Mouse (Mus musculus) lung, embryonic 14.5 days (tissue): ENCODE results near the gene Cyth4. TPM values are rescaled to one million over a fixed set of nuclear protein-coding genes. Genes with fewer than 3 reads are reported as not detected.

Source experiments
- ATAC-seq: fragments of 200-750 bp; cut with Nextera tagmentation; 2 replicates; pipeline ENCODE4 v1.8.0; 2017; ENCODE audit warnings: mild to moderate bottlenecking, moderate TSS enrichment, moderate library complexity; ENCODE audit not compliant: insufficient read depth
- DNase-seq: peaks from one replicate; pipeline ENCODE4 v3.0.0-alpha.2; 2015
- H3K27ac ChIP-seq: fragments of 300-500 bp; sonication (generic); 2 replicates; pipeline ENCODE4 v1.5.1; 2014; ENCODE audit warnings: low read depth, mild to moderate bottlenecking, moderate library complexity
- H3K27me3 ChIP-seq: fragments of 300-500 bp; sonication (generic); 2 replicates; pipeline ENCODE4 v1.6.1; 2014; ENCODE audit warnings: low read length, control low read depth; ENCODE audit not compliant: insufficient read depth
- H3K36me3 ChIP-seq: fragments of 300-500 bp; sonication (generic); 2 replicates; pipeline ENCODE4 v1.6.1; 2014; ENCODE audit warnings: control low read depth; ENCODE audit not compliant: insufficient read depth
- H3K4me1 ChIP-seq: fragments of 300-500 bp; sonication (generic); 2 replicates; pipeline ENCODE4 v1.6.1; 2014; ENCODE audit warnings: antibody characterized with exemption, control low read depth; ENCODE audit not compliant: insufficient read depth
- H3K4me2 ChIP-seq: fragments of 300-500 bp; sonication (generic); 2 replicates; pipeline ENCODE4 v1.6.1; 2014; ENCODE audit warnings: mild to moderate bottlenecking
- H3K4me3 ChIP-seq: fragments of 300-500 bp; sonication (generic); 2 replicates; pipeline ENCODE4 v1.5.1; 2014; ENCODE audit warnings: low read depth, low read length
- H3K9ac ChIP-seq: fragments of 300-500 bp; sonication (generic); 2 replicates; pipeline ENCODE4 v1.6.1; 2014
- H3K9me3 ChIP-seq: fragments of 300-500 bp; sonication (generic); 2 replicates; pipeline ENCODE4 v1.6.1; 2016; ENCODE audit warnings: low read depth, low read length, control low read depth
- CTCF ChIP-seq: IDR thresholded peaks from 2 replicates; pipeline ENCODE4 v1.5.1; 2016; ENCODE audit warnings: antibody characterized with exemption, low read depth
- WGBS: fragments of 180-500 bp; shearing (Covaris S2); extraction: QIAGEN DNeasy Blood & Tissue Kit; methylation state at CpG from one replicate; pipeline ENCODE4 v1.1.7; 2014; 5-methylcytosine and 5-hydroxymethylcytosine counted together
- polyA plus RNA-seq: library from polyadenylated mRNA; unstranded; fragments of >200 nt; fragmentation: Nextera tagmentation; extraction: Ambion mirVana; gene quantifications from 2 replicates; pipeline ENCODE4 v1.2.1, GENCODE M21; 2014

Cyth4 gene
- polyA plus RNA-seq, result 4.2 and 4.9 TPM in 2 replicates

- no peaks in the 10 kb centered on the region for H3K4me1 ChIP-seq
- TF ChIP-seq CTCF, result no peak
- no peak within 1 kb of the TSS for H3K27ac ChIP-seq
- ATAC-seq (no peak), DNase-seq (peak; percentile 30)
- 71% methylated on average over 7 of the region's 7 CpGs for WGBS
- no peaks in the 10 kb centered on the region for H3K36me3 ChIP-seq
- no peak within 1 kb of the TSS for H3K9ac ChIP-seq
- H3K4me2 ChIP-seq, result no peak within 1 kb of the TSS
- no peaks in the 10 kb centered on the region for H3K27me3 ChIP-seq
- no peak within 1 kb of the TSS for H3K4me3 ChIP-seq
- H3K9me3 ChIP-seq, result no peaks in the 10 kb centered on the region
Measured at GRCm38 (mm10) chr15:78596914-78597313, at the start of gene Cyth4. Cyth4 (plus strand) TSS chr15:78597047.

DNA sequence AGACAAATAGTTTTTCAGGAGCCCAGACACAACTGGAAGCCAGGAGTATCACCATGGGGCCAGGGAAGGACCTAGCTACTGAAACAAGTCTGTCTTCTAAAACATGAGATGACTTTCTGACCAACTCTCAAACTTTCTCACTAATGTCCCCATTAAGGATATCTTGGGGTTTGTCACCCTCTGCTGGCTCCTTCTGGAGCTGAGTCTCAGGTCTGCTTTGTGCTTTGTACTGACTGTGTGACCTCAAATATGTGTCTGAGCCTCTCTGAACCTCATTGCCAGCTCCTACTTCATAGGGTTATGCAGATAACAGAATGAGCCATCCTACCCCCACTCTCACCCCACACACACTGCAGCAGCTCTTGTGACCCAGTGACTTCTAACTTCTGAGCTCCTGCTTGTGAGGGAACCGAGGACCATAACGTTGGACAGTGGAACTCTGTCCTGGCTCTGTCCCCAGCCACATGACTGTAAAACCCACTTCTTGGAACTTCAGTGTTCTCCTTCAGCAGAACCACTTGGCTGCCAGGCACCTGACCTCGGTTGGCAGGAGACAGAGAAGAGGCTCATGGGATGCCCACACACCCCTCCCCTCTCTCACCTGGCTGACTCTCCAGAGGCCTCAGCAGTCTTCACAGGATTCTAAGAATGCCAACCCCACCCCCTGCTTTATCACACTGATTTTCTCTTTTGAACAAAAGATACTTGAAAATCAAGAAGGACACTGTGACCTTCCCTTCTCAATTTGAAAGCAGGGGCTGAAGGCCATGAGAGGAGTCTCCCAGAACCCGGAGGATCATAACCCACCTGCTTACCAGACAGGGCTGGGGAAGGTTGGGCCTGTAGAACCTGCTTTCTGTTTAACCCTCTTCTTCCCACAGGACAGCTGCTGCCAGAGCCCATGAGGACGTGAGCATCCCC, 49.2 kb upstream of the Cyth4 start:
- DNase-seq (peak; percentile 67), ATAC-seq (no peak)
- Histone ChIP-seq H3K4me2 (no peak overlapping the region), H3K36me3 (no peaks in the 10 kb centered on the region), H3K9ac (no peak overlapping the region), H3K9me3 (peaks cover 7% of the 10 kb centered on the region; the same call in 1 of the 2 replicates), H3K4me3 (no peak overlapping the region), H3K27me3 (no peaks in the 10 kb centered on the region), H3K4me1 (no peaks in the 10 kb centered on the region), H3K27ac (no peak overlapping the region)
- peak; percentile 60 for TF ChIP-seq CTCF
- whole genome bisulfite sequencing, result 31% methylated on average over 5 of the region's 5 CpGs

GRCm38 (mm10) chr15:78548336-78548665, 48.5 kb upstream of the Cyth4 start:
- 27% methylated on average over 3 of the region's 3 CpGs for WGBS
- no peak for ATAC-seq

DNA sequence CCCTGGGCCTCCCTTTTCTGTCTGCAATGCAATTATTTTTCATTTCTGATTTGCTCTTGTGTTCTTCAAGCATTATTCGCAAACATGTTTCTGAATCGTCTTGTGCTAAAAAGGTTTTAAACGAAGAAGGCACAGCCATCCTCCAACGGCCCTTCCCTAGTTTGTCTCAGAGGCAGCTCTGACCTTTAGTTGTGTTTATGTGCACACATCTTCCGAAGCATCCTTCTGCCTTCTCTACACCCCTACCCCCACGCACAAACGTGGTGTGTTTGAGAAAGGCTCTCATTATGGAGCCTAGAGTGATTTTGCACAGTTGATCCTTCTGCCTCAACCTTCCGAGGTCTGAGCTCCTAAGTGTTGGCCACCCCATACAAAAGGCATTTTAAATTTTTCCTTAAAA, 48.1 kb upstream of the Cyth4 start:
- H3K27ac ChIP-seq, result no peak overlapping the region
- no peak for ATAC-seq
- no peak for DNase-seq

More at GRCm38 (mm10) chr15:78548336-78548665, 48.5 kb upstream of the Cyth4 start:
- Histone ChIP-seq H3K9me3 (peaks cover 7% of the 10 kb centered on the region; the same call in 1 of the 2 replicates), H3K27ac (no peak overlapping the region), H3K36me3 (no peaks in the 10 kb centered on the region), H3K27me3 (no peaks in the 10 kb centered on the region), H3K4me2 (no peak overlapping the region), H3K9ac (no peak overlapping the region), H3K4me3 (no peak overlapping the region), H3K4me1 (no peaks in the 10 kb centered on the region)
- DNase-seq, result no peak
- no peak for TF ChIP-seq CTCF

GRCm38 (mm10) chr15:78549189-78549734, 47.6 kb upstream of the Cyth4 start:
- Histone ChIP-seq H3K9me3 (peaks cover 7% of the 10 kb centered on the region; the same call in 1 of the 2 replicates), H3K4me1 (no peaks in the 10 kb centered on the region), H3K4me3 (no peak overlapping the region), H3K36me3 (no peaks in the 10 kb centered on the region), H3K4me2 (no peak overlapping the region), H3K27ac (no peak overlapping the region), H3K9ac (no peak overlapping the region), H3K27me3 (no peaks in the 10 kb centered on the region)
- WGBS, result 62% methylated on average over 4 of the region's 4 CpGs
- no peak for TF ChIP-seq CTCF
- DNase-seq (no peak), ATAC-seq (no peak)

More for the DNA sequence above, 48.1 kb upstream of the Cyth4 start:
- no peak overlapping the region for H3K4me3 ChIP-seq
- H3K4me1 ChIP-seq, result no peaks in the 10 kb centered on the region
- no peak overlapping the region for H3K9ac ChIP-seq
- H3K4me2 ChIP-seq, result no peak overlapping the region
- H3K36me3 ChIP-seq, result no peaks in the 10 kb centered on the region
- H3K9me3 ChIP-seq, result peaks cover 7% of the 10 kb centered on the region; the same call in 1 of the 2 replicates
- no peaks in the 10 kb centered on the region for H3K27me3 ChIP-seq
- TF ChIP-seq CTCF, result no peak
- 39% methylated on average over 8 of the region's 8 CpGs for WGBS

DNA sequence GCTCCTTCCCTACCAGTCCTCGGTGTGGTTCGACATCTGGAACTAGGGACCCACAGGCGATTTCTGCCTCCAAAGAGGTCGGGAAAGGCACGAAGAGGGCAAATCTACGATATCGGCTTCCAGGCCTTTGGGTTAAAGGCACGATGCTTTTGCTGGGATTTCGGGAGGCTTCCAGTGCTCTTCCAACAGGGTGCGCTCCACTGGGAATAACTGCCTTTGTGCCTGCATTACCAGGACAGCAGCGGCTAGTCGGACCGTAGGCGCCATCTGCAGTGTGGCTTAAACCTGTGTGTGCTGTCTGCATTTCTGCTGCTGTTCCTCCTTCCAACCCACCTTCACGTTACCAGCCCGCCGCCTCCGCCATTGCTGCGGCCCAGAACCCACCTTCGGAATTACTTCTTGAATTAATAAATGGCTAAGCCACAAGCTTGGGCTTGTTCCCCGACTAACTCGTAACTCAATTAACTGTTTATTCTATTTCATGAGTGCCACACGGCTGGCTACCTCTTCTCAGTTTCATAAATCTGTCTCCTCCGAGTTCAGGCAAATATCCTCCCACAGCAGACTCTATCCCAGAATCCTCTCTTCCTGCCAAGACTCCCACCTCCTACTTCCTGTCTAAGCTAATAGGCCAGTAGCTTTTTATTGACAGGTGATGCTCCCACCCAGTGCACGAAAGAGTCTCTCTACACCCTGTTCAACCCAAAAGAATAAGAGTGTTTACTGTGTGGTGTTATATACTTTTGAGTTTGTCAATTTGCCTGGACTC, 42.1 kb upstream of the Cyth4 start:
- H3K9ac ChIP-seq, result no peak overlapping the region
- peak overlapping the region; percentile 4; the same call in 1 of the 2 replicates for H3K4me3 ChIP-seq
- H3K36me3 ChIP-seq, result no peaks in the 10 kb centered on the region
- DNase-seq (no peak), ATAC-seq (no peak)
- H3K9me3 ChIP-seq, result peaks cover 7% of the 10 kb centered on the region; the same call in 1 of the 2 replicates
- no peak overlapping the region for H3K27ac ChIP-seq
- H3K4me1 ChIP-seq, result no peaks in the 10 kb centered on the region
- 60% methylated on average over 25 of the region's 25 CpGs for WGBS
- TF ChIP-seq CTCF, result peak; percentile 22; the same call in 1 of the 2 replicates
- peak overlapping the region; percentile 21; the same call in 1 of the 2 replicates for H3K4me2 ChIP-seq
- H3K27me3 ChIP-seq, result no peaks in the 10 kb centered on the region
